Mouse (Mus musculus) heart, embryonic 15.5 days (tissue): ENCODE results near the gene Grifin. TPM values are rescaled to one million over a fixed set of nuclear protein-coding genes. Genes with fewer than 3 reads are reported as not detected.

Source experiments
- ATAC-seq: fragments of 200-750 bp; cut with Nextera tagmentation; replicated peaks from 2 replicates; pipeline ENCODE4 v1.8.0; 2017; ENCODE audit warnings: low read depth, moderate TSS enrichment; ENCODE audit not compliant: insufficient number of reproducible peaks, insufficient read depth, low FRiP score
- H3K27ac ChIP-seq: fragments of 300-500 bp; sonication (generic); 2 replicates; pipeline ENCODE4 v1.5.1; 2015; ENCODE audit warnings: mild to moderate bottlenecking, inconsistent platforms
- H3K27me3 ChIP-seq: fragments of 300-500 bp; sonication (generic); 2 replicates; pipeline ENCODE4 v1.6.1; 2015; ENCODE audit warnings: inconsistent platforms
- H3K36me3 ChIP-seq: fragments of 300-500 bp; sonication (generic); 2 replicates; pipeline ENCODE4 v1.6.1; 2015; ENCODE audit warnings: mild to moderate bottlenecking, inconsistent platforms
- H3K4me1 ChIP-seq: fragments of 300-500 bp; sonication (generic); replicated peaks from 2 replicates; pipeline ENCODE4 v1.6.1; 2015; ENCODE audit warnings: inconsistent platforms
- H3K4me2 ChIP-seq: fragments of 300-500 bp; sonication (generic); 2 replicates; pipeline ENCODE4 v1.6.1; 2015; ENCODE audit warnings: inconsistent platforms, mild to moderate bottlenecking, moderate library complexity
- H3K4me3 ChIP-seq: fragments of 300-500 bp; sonication (generic); 2 replicates; pipeline ENCODE4 v1.5.1; 2015; ENCODE audit warnings: mild to moderate bottlenecking, inconsistent platforms
- H3K9ac ChIP-seq: fragments of 300-500 bp; sonication (generic); 2 replicates; pipeline ENCODE4 v1.6.1; 2015; ENCODE audit warnings: mild to moderate bottlenecking, inconsistent platforms
- H3K9me3 ChIP-seq: fragments of 300-500 bp; sonication (generic); replicated peaks from 2 replicates; pipeline ENCODE4 v1.6.1; 2016; ENCODE audit warnings: inconsistent platforms
- WGBS: fragments of 180-500 bp; shearing (Covaris S2); methylation state at CpG from one replicate; pipeline ENCODE4 v1.1.7; 2015; ENCODE audit warnings: mixed read lengths; 5-methylcytosine and 5-hydroxymethylcytosine counted together
- polyA plus RNA-seq: library from polyadenylated mRNA; unstranded; fragments of >200 nt; fragmentation: Nextera tagmentation; extraction: Ambion mirVana; gene quantifications from 2 replicates; pipeline ENCODE4 v1.2.1, GENCODE M21; 2015

Gene Grifin
- polyA plus RNA-seq, 1 experiment from 2014 or later = not detected

- Histone ChIP-seq H3K4me3 (peak within 1 kb of the TSS; percentile 54), H3K27me3 (peaks cover 64% of the 10 kb centered on the region), H3K4me1 (peaks cover 63% of the 10 kb centered on the region), H3K9ac (peak within 1 kb of the TSS; percentile 53), H3K4me2 (peak within 1 kb of the TSS; percentile 87), H3K9me3 (no peaks in the 10 kb centered on the region), H3K36me3 (no peaks in the 10 kb centered on the region), H3K27ac (peak within 1 kb of the TSS; percentile 86)
- WGBS = under 1% methylated on average over 91 of the region's 91 CpGs
- peak; percentile 65 for ATAC-seq
Observed at GRCm38 (mm10) chr5:140607001-140607835, 42.3 kb upstream of the Grifin start, which contains the start of gene Lfng. Gene Lfng (plus strand): TSS chr5:140607320.

- WGBS = 1% methylated on average over 23 of the region's 23 CpGs
- Histone ChIP-seq H3K36me3 (no peaks in the 10 kb centered on the region), H3K4me1 (peaks cover 55% of the 10 kb centered on the region), H3K9me3 (no peaks in the 10 kb centered on the region), H3K4me3 (peak overlapping the region; percentile 54), H3K27me3 (peaks cover 66% of the 10 kb centered on the region), H3K4me2 (peak overlapping the region; percentile 87), H3K27ac (no peak overlapping the region), H3K9ac (no peak overlapping the region)
- ATAC-seq = no peak
Observed at GRCm38 (mm10) chr5:140606386-140606785, 41.5 kb upstream of the Grifin start.

GRCm38 (mm10) chr5:140605228-140605627 lies 40.4 kb upstream of the Grifin start:
- Histone ChIP-seq H3K36me3 (no peaks in the 10 kb centered on the region), H3K27me3 (peaks cover 67% of the 10 kb centered on the region), H3K4me3 (no peak overlapping the region), H3K9ac (no peak overlapping the region), H3K4me2 (no peak overlapping the region), H3K27ac (no peak overlapping the region), H3K9me3 (no peaks in the 10 kb centered on the region), H3K4me1 (peaks cover 43% of the 10 kb centered on the region)
- no peak for ATAC-seq
- 20% methylated on average over 3 of the region's 3 CpGs for WGBS

DNA sequence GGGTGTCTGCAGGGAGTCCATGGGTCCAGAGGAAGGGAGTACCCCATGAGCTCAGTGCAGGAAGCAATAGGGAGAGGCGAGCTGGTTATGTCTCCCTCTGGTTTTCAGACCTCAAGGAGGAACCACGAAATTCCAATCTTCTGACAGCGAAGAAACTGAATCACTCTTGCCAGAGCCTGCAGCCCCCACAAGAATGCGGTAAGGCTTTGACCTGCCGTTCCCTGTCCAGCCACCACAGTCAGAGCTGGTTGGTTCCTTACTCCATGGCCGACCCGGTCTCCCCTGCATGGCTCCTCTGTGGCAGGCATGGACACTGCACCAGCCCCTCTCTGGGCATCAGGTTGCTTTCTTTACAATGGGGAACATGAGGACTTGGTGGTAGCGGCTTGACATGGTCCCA lies 39.5 kb upstream of the Grifin start:
- ATAC-seq = no peak
- Histone ChIP-seq H3K9ac (no peak overlapping the region), H3K4me3 (no peak overlapping the region), H3K4me2 (no peak overlapping the region), H3K27ac (no peak overlapping the region), H3K4me1 (peaks cover 35% of the 10 kb centered on the region), H3K27me3 (peaks cover 65% of the 10 kb centered on the region), H3K36me3 (no peaks in the 10 kb centered on the region), H3K9me3 (no peaks in the 10 kb centered on the region)
- 51% methylated on average over 8 of the region's 8 CpGs for WGBS

- Histone ChIP-seq H3K4me2 (no peak overlapping the region), H3K4me1 (peaks cover 18% of the 10 kb centered on the region), H3K9ac (no peak overlapping the region), H3K4me3 (no peak overlapping the region), H3K9me3 (no peaks in the 10 kb centered on the region), H3K27ac (no peak overlapping the region), H3K27me3 (peaks cover 51% of the 10 kb centered on the region), H3K36me3 (no peaks in the 10 kb centered on the region)
- 55% methylated on average over 2 of the region's 2 CpGs for WGBS
- ATAC-seq = no peak
Observed at GRCm38 (mm10) chr5:140602540-140602939, 37.7 kb upstream of the Grifin start.

DNA sequence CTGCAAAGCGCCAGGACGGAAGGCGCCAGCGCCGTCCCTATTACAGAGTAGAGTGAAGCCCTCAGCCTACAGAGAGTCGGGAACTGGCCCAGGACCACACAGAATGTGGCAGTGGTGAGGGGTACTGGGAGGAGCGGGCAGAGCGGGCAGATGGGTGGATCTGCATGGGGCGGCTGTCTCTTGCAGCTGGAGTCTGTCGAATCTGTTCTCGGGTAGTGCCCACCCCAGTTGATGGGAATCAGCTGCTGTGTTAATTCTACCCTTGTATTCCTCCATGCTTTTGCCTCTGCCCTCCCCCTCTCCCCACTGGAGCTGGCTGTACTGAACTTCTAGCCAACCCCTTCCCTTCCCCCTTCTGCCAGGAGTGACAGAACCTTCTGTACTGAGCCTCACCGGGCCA lies 36.8 kb upstream of the Grifin start:
- peaks cover 17% of the 10 kb centered on the region for H3K4me1 ChIP-seq
- no peak overlapping the region for H3K4me3 ChIP-seq
- no peak overlapping the region for H3K4me2 ChIP-seq
- H3K36me3 ChIP-seq = no peaks in the 10 kb centered on the region
- no peak overlapping the region for H3K27ac ChIP-seq
- ATAC-seq = no peak
- H3K27me3 ChIP-seq = peaks cover 44% of the 10 kb centered on the region
- H3K9me3 ChIP-seq = no peaks in the 10 kb centered on the region
- no peak overlapping the region for H3K9ac ChIP-seq
- 74% methylated on average over 12 of the region's 12 CpGs for WGBS

DNA sequence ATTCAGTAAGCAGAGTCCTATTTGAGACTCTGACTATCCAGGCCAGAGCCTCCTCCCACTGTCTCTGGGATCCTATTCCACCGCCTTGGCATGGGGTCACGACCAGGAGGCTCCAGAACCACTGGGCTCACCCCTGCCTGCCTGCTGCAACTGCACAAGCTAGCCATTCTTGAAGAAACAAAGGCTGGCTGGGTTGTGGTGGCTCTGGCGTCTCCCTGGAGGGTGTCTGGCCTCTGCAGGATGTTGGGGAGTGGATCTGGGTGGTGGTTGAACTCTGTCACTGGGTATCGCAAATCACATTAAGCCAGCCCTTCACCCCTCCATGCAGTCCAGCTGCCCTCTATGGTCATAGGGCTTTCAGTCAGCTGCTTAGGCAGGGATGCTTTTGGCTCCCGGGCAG lies 35.1 kb upstream of the Grifin start:
- H3K4me2 ChIP-seq = no peak overlapping the region
- no peaks in the 10 kb centered on the region for H3K9me3 ChIP-seq
- no peak for ATAC-seq
- 56% methylated on average over 5 of the region's 5 CpGs for WGBS
- H3K4me1 ChIP-seq = peaks cover 9% of the 10 kb centered on the region; the same call in 1 of the 2 replicates
- H3K9ac ChIP-seq = no peak overlapping the region
- no peak overlapping the region for H3K4me3 ChIP-seq
- H3K27me3 ChIP-seq = peaks cover 32% of the 10 kb centered on the region
- no peaks in the 10 kb centered on the region for H3K36me3 ChIP-seq
- H3K27ac ChIP-seq = no peak overlapping the region

DNA sequence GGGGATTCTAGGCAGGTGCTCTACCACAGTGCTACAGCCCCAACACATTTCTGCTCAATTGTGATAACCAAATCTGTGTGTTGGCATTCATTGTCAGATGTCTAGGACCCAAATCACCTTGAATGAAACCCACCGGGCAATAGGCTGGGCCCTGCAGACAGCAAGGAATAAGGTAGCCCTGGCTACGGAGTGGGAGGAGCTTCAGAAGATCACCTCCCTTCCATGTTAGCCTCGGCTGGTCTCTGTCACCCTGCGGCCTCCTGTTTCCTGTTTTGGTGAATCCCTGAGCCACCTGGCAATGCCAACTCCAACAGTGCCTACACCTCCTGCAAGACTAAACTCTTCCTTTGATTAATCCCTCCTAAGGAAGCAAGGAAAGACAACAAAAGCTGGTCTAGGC lies 32.9 kb upstream of the Grifin start:
- Histone ChIP-seq H3K36me3 (no peaks in the 10 kb centered on the region), H3K27ac (no peak overlapping the region), H3K9me3 (no peaks in the 10 kb centered on the region), H3K4me2 (no peak overlapping the region), H3K9ac (no peak overlapping the region), H3K27me3 (peaks cover 20% of the 10 kb centered on the region), H3K4me3 (no peak overlapping the region), H3K4me1 (peaks cover 9% of the 10 kb centered on the region; the same call in 1 of the 2 replicates)
- no peak for ATAC-seq
- 71% methylated on average over 4 of the region's 4 CpGs for WGBS

DNA sequence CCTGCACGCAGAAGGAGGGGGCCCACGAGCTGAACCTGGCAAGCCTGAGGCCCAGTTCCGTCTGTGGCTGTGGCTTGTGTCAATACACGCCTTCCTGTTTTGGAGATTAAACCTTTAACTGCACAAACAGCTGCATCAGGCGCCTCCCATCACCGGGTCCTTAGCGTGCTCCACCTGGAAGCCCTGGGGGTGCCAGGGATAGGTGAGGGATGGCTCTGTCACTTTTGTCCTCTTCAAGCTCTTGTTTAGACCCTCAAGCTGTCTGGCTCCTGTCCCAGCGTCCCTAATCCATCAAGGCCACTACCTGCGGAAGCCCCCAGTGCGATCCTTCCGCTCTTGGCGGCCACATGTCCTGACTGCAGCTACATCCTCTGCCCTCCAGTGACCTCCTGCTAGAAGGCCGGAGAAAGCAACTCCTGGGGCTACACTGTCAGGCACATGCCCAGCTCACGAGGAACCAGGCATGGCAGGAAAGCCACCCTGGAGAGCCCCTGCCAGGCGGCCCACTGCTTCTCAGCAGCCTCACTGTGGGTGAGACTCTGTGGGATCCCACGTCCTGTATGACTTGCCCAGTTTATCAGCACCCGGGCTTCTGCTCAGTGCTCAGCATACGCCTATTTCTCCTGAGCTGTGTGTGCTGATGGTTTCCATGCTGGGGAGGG lies 32.2 kb upstream of the Grifin start:
- H3K27ac ChIP-seq = peak overlapping the region; percentile 46; the same call in 1 of the 2 replicates
- H3K36me3 ChIP-seq = no peaks in the 10 kb centered on the region
- H3K27me3 ChIP-seq = peaks cover 17% of the 10 kb centered on the region
- peak; percentile 37 for ATAC-seq
- H3K4me3 ChIP-seq = no peak overlapping the region
- 47% methylated on average over 18 of the region's 18 CpGs for WGBS
- peaks cover 9% of the 10 kb centered on the region; the same call in 1 of the 2 replicates for H3K4me1 ChIP-seq
- H3K9ac ChIP-seq = no peak overlapping the region
- H3K9me3 ChIP-seq = no peaks in the 10 kb centered on the region
- H3K4me2 ChIP-seq = peak overlapping the region; percentile 3; the same call in 1 of the 2 replicates

DNA sequence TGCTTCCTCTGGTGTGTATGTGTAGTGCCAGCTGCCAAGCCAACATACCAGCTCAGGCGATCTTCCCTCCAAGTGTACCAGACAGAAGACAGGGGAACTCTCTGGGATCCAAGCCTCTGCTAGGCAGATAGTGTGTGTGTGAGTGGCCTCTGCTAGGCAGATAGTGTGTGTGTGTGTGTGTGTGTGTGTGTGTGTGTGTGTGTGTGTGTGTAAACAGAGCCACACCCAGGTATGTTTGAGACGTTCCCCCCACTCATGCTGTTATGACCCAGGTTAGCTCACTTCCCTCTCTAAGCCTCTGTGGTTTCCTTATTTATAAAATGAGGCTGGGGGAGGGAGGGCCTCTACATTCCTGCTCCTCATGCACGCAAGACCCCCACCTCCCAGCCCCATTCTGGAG lies 31.6 kb upstream of the Grifin start:
- Histone ChIP-seq H3K36me3 (no peaks in the 10 kb centered on the region), H3K4me2 (peak overlapping the region; percentile 3; the same call in 1 of the 2 replicates), H3K9ac (no peak overlapping the region), H3K27me3 (peaks cover 13% of the 10 kb centered on the region; the same call in 1 of the 2 replicates), H3K27ac (peak overlapping the region; percentile 8; the same call in 1 of the 2 replicates), H3K4me3 (no peak overlapping the region), H3K9me3 (no peaks in the 10 kb centered on the region), H3K4me1 (peaks cover 9% of the 10 kb centered on the region; the same call in 1 of the 2 replicates)
- WGBS = 45% methylated on average over 3 of the region's 3 CpGs
- ATAC-seq = no peak

DNA sequence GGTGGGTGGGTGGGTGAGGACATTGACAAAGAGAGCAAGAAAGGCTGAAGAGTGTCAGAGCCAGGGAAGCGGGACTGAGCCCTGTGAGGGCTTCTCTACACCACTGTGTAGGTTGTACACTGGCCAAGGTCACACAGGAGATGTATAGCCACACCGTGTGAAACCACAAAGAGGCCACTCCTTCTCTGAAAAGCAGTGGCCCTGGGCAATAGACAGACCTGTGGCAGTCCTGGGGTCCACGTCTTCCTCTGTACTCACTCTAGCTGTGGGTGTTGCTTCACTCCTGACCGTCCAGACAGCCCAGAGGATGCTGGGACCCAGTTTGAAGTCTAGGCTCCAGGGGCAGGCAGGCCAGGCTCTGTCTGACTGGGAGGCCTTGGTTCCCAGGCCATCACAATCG lies 30.0 kb upstream of the Grifin start:
- no peak overlapping the region for H3K27ac ChIP-seq
- H3K9ac ChIP-seq = no peak overlapping the region
- 64% methylated on average over 5 of the region's 5 CpGs for WGBS
- H3K9me3 ChIP-seq = no peaks in the 10 kb centered on the region
- ATAC-seq = no peak
- H3K36me3 ChIP-seq = no peaks in the 10 kb centered on the region
- H3K4me3 ChIP-seq = no peak overlapping the region
- peaks cover 10% of the 10 kb centered on the region; the same call in 1 of the 2 replicates for H3K27me3 ChIP-seq
- no peak overlapping the region for H3K4me2 ChIP-seq
- H3K4me1 ChIP-seq = peaks cover 9% of the 10 kb centered on the region; the same call in 1 of the 2 replicates
